Comparison of ENCODE assay signal across 15 mouse cellular contexts in genomic region chr6:117871034-117871433, GRCm38 (mm10).
"Had no signal": no experiment of that assay in that cellular context is flagged by ENCODE, and none has a peak within 500 bp of the region (broad histone marks: within the 10 kb centered on the region; RNA-seq: fewer than 3 reads in every experiment).

No protein-coding gene starts in this region.

- H3K27ac ChIP-seq: layer of hippocampus, adult 2 months; limb, embryonic 10.5 days; lung, embryonic 15.5 days; macrophage; midbrain, embryonic 15.5 days; neural tube, embryonic 13.5 days; stomach, postnatal 0 days had no signal

- H3K36me3 ChIP-seq: lung, embryonic 15.5 days had no signal

- H3K9ac ChIP-seq: lung, embryonic 15.5 days; midbrain, embryonic 15.5 days; neural tube, embryonic 13.5 days had no signal

- H3K4me2 ChIP-seq: lung, embryonic 15.5 days; midbrain, embryonic 11.5 days; midbrain, embryonic 15.5 days; neural tube, embryonic 13.5 days had no signal

- DNase-seq: kidney, adult 11 months; kidney, adult 9 months; kidney, postnatal 10 days; kidney, postnatal 4 days; lung, postnatal 14 days; thymus, postnatal 36 days had no signal

- H3K9me3 ChIP-seq: limb, embryonic 10.5 days; lung, embryonic 15.5 days; megakaryocyte, embryonic 14.5 days; midbrain, embryonic 15.5 days; neural tube, embryonic 13.5 days had no signal

- H3K4me3 ChIP-seq: layer of hippocampus, adult 2 months; limb, embryonic 10.5 days; lung, embryonic 15.5 days; midbrain, embryonic 15.5 days; neural tube, embryonic 13.5 days had no signal

- ATAC-seq: midbrain, embryonic 15.5 days had no signal

- H3K27me3 ChIP-seq: lung, embryonic 15.5 days; megakaryocyte, embryonic 14.5 days; midbrain, embryonic 15.5 days; neural tube, embryonic 13.5 days had no signal

- H3K4me1 ChIP-seq: limb, embryonic 10.5 days; lung, embryonic 15.5 days; midbrain, embryonic 15.5 days; neural tube, embryonic 13.5 days had no signal
